Mouse (Mus musculus): ENCODE data around the gene Gm10696.
"Not testable (repeated sequence)": the region's sequence is repeated elsewhere in the genome, so short reads cannot be mapped to it uniquely, and the experiment has no call there.

DNA sequence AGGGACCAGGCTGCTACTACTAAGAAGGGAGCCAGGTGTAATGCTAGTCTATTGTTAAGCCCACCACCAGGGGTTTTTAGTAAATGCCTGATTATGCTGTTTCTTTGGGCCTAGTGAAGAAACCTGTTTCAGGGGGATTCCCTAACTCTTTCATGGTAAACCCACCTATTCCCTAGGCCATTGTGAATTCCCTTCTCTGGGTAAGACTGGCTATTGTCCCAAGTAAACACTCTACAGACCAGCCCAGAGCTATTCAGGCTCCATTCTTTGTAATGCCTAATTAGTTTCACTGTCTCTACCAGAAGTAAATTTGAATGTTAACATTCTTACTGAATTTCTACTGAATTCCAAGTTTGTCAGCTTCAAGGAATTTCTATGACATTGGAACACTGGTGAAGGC is 10.6 kb downstream of the Gm10696 start:
- TF ChIP-seq CTCF (IDR thresholded peaks at IDR 0.05; ENCODE audit: control insufficient read depth, insufficient read depth, insufficient read length); MAX (IDR thresholded peaks at IDR 0.05); MYOD1 (IDR thresholded peaks at IDR 0.05; ENCODE audit: control insufficient read depth, insufficient read length, low read depth); CEBPB (IDR thresholded peaks at IDR 0.05; ENCODE audit: low read depth); USF1 (IDR thresholded peaks at IDR 0.05; ENCODE audit: low read depth): not testable (repeated sequence)

All from C2C12 (cell line).